Mouse (Mus musculus): ENCODE results near the gene Sdccag8. TPM values are rescaled to one million over a fixed set of nuclear protein-coding genes. Genes with fewer than 3 reads are reported as not detected.
"Not testable (repeated sequence)": the region's sequence is repeated elsewhere in the genome, so short reads cannot be mapped to it uniquely, and the experiment has no call there.

Gene Sdccag8
- polyA plus RNA-seq, 1 experiment from 2014 or later: 12.1 TPM

DNA sequence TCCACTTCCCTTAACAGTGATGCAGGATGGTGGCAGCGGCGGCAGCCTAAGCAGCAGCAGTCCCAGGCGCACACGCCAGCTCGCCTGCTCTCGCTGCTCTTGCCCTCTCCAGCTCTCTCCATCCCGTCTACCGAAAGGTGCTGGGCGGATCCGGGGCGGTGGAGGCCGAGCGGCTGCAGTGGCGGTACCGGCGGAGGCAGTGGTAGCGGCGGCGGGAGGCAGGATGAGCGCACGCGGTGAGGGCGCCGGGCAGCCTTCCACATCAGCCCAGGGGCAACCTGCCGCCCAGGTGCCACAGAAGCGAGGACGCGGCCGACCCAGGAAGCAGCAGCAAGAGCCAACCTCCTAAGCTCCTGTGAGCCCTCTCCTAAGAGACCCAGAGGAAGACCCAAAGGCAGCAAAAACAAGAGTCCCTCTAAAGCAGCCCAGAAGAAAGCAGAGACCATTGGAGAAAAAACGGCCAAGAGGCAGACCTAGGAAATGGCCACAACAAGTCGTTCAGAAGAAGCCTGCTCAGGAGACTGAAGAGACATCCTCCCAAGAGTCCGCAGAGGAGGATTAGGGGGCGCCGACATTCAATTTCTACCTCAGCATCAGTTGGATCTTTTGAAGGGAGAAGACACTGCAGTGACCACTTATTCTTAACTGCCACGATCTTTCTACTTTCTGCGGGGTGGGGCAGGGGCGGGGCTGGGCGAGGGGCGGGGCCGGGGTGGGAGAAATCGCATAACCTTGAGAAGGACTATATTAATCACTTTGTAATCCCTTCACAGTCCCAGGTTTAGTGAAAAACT lies 21.2 kb downstream of the Sdccag8 start:
- Histone ChIP-seq H3K4me1 (ENCODE audit: control insufficient read depth in 2 of 2, insufficient read depth in 2 of 2, low read length in 2 of 2) (peaks cover 4 to 10% of the 10 kb centered on the region in 2 experiments; a peak in 3 of 4 replicates), H3K27me3 (ENCODE audit: control insufficient read depth, insufficient read depth, low read length) (no peaks in the 10 kb centered on the region), H3K9me3 (ENCODE audit: control insufficient read depth, low read length) (no peaks in the 10 kb centered on the region), H3K4me2 (ENCODE audit: low read length) (peak overlapping the region; percentile 87), H3K4me3 (ENCODE audit: control insufficient read depth in 1 of 2, insufficient read depth in 1 of 2, low read depth in 1 of 2, low read length in 2 of 2) (peak overlapping the region; percentile 53 to 73), H3K36me3 (ENCODE audit: control insufficient read depth, insufficient read depth, low read length) (no peaks in the 10 kb centered on the region), H3K27ac (replicated peaks in 1 of 2; ENCODE audit: control insufficient read depth in 1 of 2, insufficient read depth in 1 of 2, low read depth in 2 of 2, low read length in 2 of 2) (peak overlapping the region in 1 of 2 experiments; percentile 48; a peak in 2 of 4 replicates), H3K9ac (ENCODE audit: low read length) (peak overlapping the region; percentile 64)
- ATAC-seq (ENCODE audit: insufficient number of reproducible peaks, insufficient read depth, low FRiP score, low read depth): peak; percentile 39; the same call in 1 of the 2 replicates
- 2% methylated on average over 41 of the region's 41 CpGs for WGBS

- Histone ChIP-seq H3K4me2 (ENCODE audit: low read length) (peak overlapping the region; percentile 87), H3K4me3 (ENCODE audit: control insufficient read depth in 1 of 2, insufficient read depth in 1 of 2, low read depth in 1 of 2, low read length in 2 of 2) (peak overlapping the region; percentile 31 to 53)
- not testable (repeated sequence) for H3K9me3 ChIP-seq (ENCODE audit: control insufficient read depth, low read length); ATAC-seq (ENCODE audit: insufficient number of reproducible peaks, insufficient read depth, low FRiP score, low read depth); H3K9ac ChIP-seq (ENCODE audit: low read length); H3K27me3 ChIP-seq (ENCODE audit: control insufficient read depth, insufficient read depth, low read length); H3K36me3 ChIP-seq (ENCODE audit: control insufficient read depth, insufficient read depth, low read length); H3K27ac ChIP-seq (replicated peaks in 1 of 2; ENCODE audit: control insufficient read depth in 1 of 2, insufficient read depth in 1 of 2, low read depth in 2 of 2, low read length in 2 of 2); H3K4me1 ChIP-seq (ENCODE audit: control insufficient read depth in 2 of 2, insufficient read depth in 2 of 2, low read length in 2 of 2)
- 14% methylated on average over 7 of the region's 7 CpGs for WGBS
These were observed 22.1 kb downstream of the Sdccag8 start for GRCm38 (mm10) chr1:176836562-176836961.

GRCm38 (mm10) chr1:176845082-176845977 lies 30.9 kb downstream of the Sdccag8 start:
- no peak overlapping the region for H3K4me3 ChIP-seq (ENCODE audit: control insufficient read depth in 1 of 2, insufficient read depth in 1 of 2, low read depth in 1 of 2, low read length in 2 of 2)
- H3K36me3 ChIP-seq (ENCODE audit: control insufficient read depth, insufficient read depth, low read length): peaks cover 22% of the 10 kb centered on the region; the same call in 1 of the 2 replicates
- no peaks in the 10 kb centered on the region for H3K4me1 ChIP-seq (ENCODE audit: control insufficient read depth in 2 of 2, insufficient read depth in 2 of 2, low read length in 2 of 2)
- no peak overlapping the region for H3K4me2 ChIP-seq (ENCODE audit: low read length)
- H3K9me3 ChIP-seq (ENCODE audit: control insufficient read depth, low read length): no peaks in the 10 kb centered on the region
- no peak for ATAC-seq (ENCODE audit: insufficient number of reproducible peaks, insufficient read depth, low FRiP score, low read depth)
- 79% methylated on average over 17 of the region's 17 CpGs for WGBS
- no peaks in the 10 kb centered on the region for H3K27me3 ChIP-seq (ENCODE audit: control insufficient read depth, insufficient read depth, low read length)
- no peak overlapping the region for H3K9ac ChIP-seq (ENCODE audit: low read length)
- no peak overlapping the region for H3K27ac ChIP-seq (replicated peaks in 1 of 2; ENCODE audit: control insufficient read depth in 1 of 2, insufficient read depth in 1 of 2, low read depth in 2 of 2, low read length in 2 of 2)

DNA sequence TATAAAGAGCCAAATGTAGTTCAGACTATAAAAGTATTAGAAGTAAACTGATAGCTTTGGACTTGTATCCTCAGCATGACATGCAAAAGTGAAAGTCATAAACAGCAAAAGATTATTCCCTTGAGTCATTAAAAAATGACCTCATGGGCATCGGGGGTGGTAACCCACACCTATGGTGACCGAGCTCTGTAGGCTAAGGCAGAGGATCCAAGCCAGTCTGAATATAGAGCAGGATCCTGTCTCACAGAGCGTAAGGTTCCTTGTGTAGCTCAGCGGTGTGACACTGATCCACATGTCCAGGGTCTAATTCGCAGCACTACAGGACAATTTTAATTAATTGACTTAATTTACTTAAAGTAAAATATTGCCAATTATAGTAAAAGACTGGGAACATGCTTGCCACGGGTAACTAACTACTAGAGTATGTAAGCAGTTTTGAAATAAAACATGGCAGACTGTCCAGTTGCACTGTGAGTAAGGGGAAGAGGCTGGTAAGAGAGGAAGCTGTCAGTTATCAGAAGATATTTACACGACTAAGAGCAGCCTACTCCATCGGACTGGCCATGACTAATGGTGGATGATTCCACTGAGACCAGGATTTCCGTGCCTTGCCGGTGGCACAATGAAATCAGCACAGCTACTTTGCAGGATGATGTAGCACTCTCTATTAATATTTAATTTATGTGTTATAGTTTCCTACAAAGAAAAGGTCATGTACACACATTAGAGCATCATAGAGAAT lies 32.8 kb downstream of the Sdccag8 start:
- Histone ChIP-seq H3K27ac (replicated peaks in 1 of 2; ENCODE audit: control insufficient read depth in 1 of 2, insufficient read depth in 1 of 2, low read depth in 2 of 2, low read length in 2 of 2) (no peak overlapping the region), H3K36me3 (ENCODE audit: control insufficient read depth, insufficient read depth, low read length) (peaks cover 16% of the 10 kb centered on the region; the same call in 1 of the 2 replicates), H3K9me3 (ENCODE audit: control insufficient read depth, low read length) (peaks cover 1% of the 10 kb centered on the region; the same call in 1 of the 2 replicates), H3K27me3 (ENCODE audit: control insufficient read depth, insufficient read depth, low read length) (no peaks in the 10 kb centered on the region), H3K4me3 (ENCODE audit: control insufficient read depth in 1 of 2, insufficient read depth in 1 of 2, low read depth in 1 of 2, low read length in 2 of 2) (no peak overlapping the region), H3K4me1 (ENCODE audit: control insufficient read depth in 2 of 2, insufficient read depth in 2 of 2, low read length in 2 of 2) (no peaks in the 10 kb centered on the region), H3K9ac (ENCODE audit: low read length) (no peak overlapping the region), H3K4me2 (ENCODE audit: low read length) (no peak overlapping the region)
- WGBS: 72% methylated on average over 10 of the region's 10 CpGs
- ATAC-seq (ENCODE audit: insufficient number of reproducible peaks, insufficient read depth, low FRiP score, low read depth): no peak

DNA sequence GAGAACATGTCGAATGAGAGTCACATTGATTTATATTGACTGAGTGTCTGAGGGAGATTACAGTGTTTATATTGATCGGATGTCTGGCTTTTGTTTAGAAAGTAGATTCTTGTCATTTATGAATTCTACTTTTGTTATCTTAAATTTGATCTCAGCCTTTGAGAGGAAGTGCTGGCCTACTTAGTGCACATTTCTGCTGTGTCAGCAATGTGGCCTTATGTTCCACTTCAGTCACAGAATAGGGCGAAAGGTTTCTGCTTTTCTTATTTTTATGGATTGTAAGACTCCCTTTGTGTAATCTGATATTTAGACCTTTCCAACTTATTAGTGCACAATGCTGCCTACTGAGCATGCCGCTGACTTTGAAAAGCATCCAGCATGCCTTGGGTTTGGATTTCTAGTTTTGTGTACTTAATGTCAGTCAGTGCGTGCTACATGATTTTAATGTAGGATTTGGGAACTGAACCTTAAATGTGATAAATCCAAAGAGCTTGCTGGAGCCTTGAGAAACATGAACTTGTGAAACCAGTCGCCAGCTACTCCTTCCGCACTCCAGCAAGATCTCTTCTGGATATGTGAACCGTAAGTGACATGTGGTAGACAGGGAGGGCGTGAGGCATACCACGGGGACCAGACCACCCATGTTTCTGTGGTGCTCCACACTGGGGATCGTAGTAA lies 34.3 kb downstream of the Sdccag8 start:
- peaks cover 20% of the 10 kb centered on the region; the same call in 1 of the 2 replicates for H3K36me3 ChIP-seq (ENCODE audit: control insufficient read depth, insufficient read depth, low read length)
- WGBS: 90% methylated on average over 11 of the region's 11 CpGs
- H3K4me1 ChIP-seq (ENCODE audit: control insufficient read depth in 2 of 2, insufficient read depth in 2 of 2, low read length in 2 of 2): no peaks in the 10 kb centered on the region
- no peak overlapping the region for H3K4me2 ChIP-seq (ENCODE audit: low read length)
- peaks cover 7% of the 10 kb centered on the region; the same call in 1 of the 2 replicates for H3K9me3 ChIP-seq (ENCODE audit: control insufficient read depth, low read length)
- H3K9ac ChIP-seq (ENCODE audit: low read length): no peak overlapping the region
- no peak for ATAC-seq (ENCODE audit: insufficient number of reproducible peaks, insufficient read depth, low FRiP score, low read depth)
- H3K27ac ChIP-seq (replicated peaks in 1 of 2; ENCODE audit: control insufficient read depth in 1 of 2, insufficient read depth in 1 of 2, low read depth in 2 of 2, low read length in 2 of 2): no peak overlapping the region
- H3K27me3 ChIP-seq (ENCODE audit: control insufficient read depth, insufficient read depth, low read length): no peaks in the 10 kb centered on the region
- no peak overlapping the region for H3K4me3 ChIP-seq (ENCODE audit: control insufficient read depth in 1 of 2, insufficient read depth in 1 of 2, low read depth in 1 of 2, low read length in 2 of 2)

- 88% methylated on average over 2 of the region's 2 CpGs for WGBS
- H3K36me3 ChIP-seq (ENCODE audit: control insufficient read depth, insufficient read depth, low read length): peaks cover 24% of the 10 kb centered on the region; the same call in 1 of the 2 replicates
- H3K4me3 ChIP-seq (ENCODE audit: control insufficient read depth in 1 of 2, insufficient read depth in 1 of 2, low read depth in 1 of 2, low read length in 2 of 2): no peak overlapping the region
- H3K9me3 ChIP-seq (ENCODE audit: control insufficient read depth, low read length): peaks cover 7% of the 10 kb centered on the region; the same call in 1 of the 2 replicates
- no peak for ATAC-seq (ENCODE audit: insufficient number of reproducible peaks, insufficient read depth, low FRiP score, low read depth)
- H3K4me2 ChIP-seq (ENCODE audit: low read length): no peak overlapping the region
- H3K4me1 ChIP-seq (ENCODE audit: control insufficient read depth in 2 of 2, insufficient read depth in 2 of 2, low read length in 2 of 2): no peaks in the 10 kb centered on the region
- no peak overlapping the region for H3K27ac ChIP-seq (replicated peaks in 1 of 2; ENCODE audit: control insufficient read depth in 1 of 2, insufficient read depth in 1 of 2, low read depth in 2 of 2, low read length in 2 of 2)
- H3K9ac ChIP-seq (ENCODE audit: low read length): no peak overlapping the region
- H3K27me3 ChIP-seq (ENCODE audit: control insufficient read depth, insufficient read depth, low read length): no peaks in the 10 kb centered on the region
These were observed 34.9 kb downstream of the Sdccag8 start for GRCm38 (mm10) chr1:176849377-176849776.
